Mouse (Mus musculus) thymus, adult 2 months (tissue): ENCODE measurements around the gene 4930415O20Rik. TPM values are rescaled to one million over a fixed set of nuclear protein-coding genes. Genes with fewer than 3 reads are reported as not detected.
A peak's percentile ranks its signal among the peaks of the same experiment; 100 is the strongest.

ENCODE experiments used
- DNase-seq: peaks from one replicate; pipeline ENCODE4 v3.0.0; 2021
- H3K27ac ChIP-seq: fragments of 200-500 bp; 2 replicates; pipeline ENCODE4 v1.5.1; 2012; ENCODE audit warnings: low read length, control low read depth; ENCODE audit not compliant: control insufficient read depth, insufficient read depth
- H3K27me3 ChIP-seq: fragments of 200-500 bp; 2 replicates; pipeline ENCODE4 v1.6.1; 2012; ENCODE audit warnings: mild to moderate bottlenecking, low read length, moderate library complexity, mixed read lengths; ENCODE audit not compliant: control insufficient read depth, insufficient read depth
- H3K36me3 ChIP-seq: fragments of 200-500 bp; 2 replicates; pipeline ENCODE4 v1.6.1; 2012; ENCODE audit warnings: mild to moderate bottlenecking, low read length, moderate library complexity; ENCODE audit not compliant: control insufficient read depth, insufficient read depth
- H3K4me1 ChIP-seq: fragments of 200-500 bp; replicated peaks from 2 replicates; pipeline ENCODE4 v1.6.1; 2012; ENCODE audit warnings: low read length; ENCODE audit not compliant: control insufficient read depth, insufficient read depth
- H3K4me3 ChIP-seq: fragments of 200-500 bp; 2 replicates; pipeline ENCODE4 v1.5.1; 2012; ENCODE audit warnings: mild to moderate bottlenecking, low read length, control low read depth, moderate library complexity; ENCODE audit not compliant: control insufficient read depth, insufficient read depth
- CTCF ChIP-seq: fragments of 200-500 bp; IDR thresholded peaks from 2 replicates; pipeline ENCODE4 v1.5.1; 2012; ENCODE audit warnings: mild to moderate bottlenecking, control low read depth, low read length, moderate library complexity, borderline replicate concordance; ENCODE audit not compliant: control insufficient read depth, poor library complexity, insufficient read depth; ENCODE audit errors: extremely low read depth
- POLR2A ChIP-seq: fragments of 200-500 bp; IDR thresholded peaks from 2 replicates; pipeline ENCODE4 v1.6.1; 2012; ENCODE audit warnings: mild to moderate bottlenecking, low read length, control low read depth, moderate library complexity; ENCODE audit not compliant: control insufficient read depth, poor library complexity, insufficient read depth; ENCODE audit errors: extremely low read depth
- WGBS: fragments of 180-500 bp; shearing (Covaris S2); methylation state at CpG from one replicate; pipeline ENCODE4 v1.1.7; 2018; 5-methylcytosine and 5-hydroxymethylcytosine counted together
- polyA plus RNA-seq: library from polyadenylated mRNA; depleted of rRNA; stranded (reverse); fragments of >200 nt; gene quantifications from 2 replicates; pipeline ENCODE4 v1.2.3, GENCODE M21; 2012

4930415O20Rik gene
- polyA plus RNA-seq, 1 experiment, result 0.31 TPM

DNA sequence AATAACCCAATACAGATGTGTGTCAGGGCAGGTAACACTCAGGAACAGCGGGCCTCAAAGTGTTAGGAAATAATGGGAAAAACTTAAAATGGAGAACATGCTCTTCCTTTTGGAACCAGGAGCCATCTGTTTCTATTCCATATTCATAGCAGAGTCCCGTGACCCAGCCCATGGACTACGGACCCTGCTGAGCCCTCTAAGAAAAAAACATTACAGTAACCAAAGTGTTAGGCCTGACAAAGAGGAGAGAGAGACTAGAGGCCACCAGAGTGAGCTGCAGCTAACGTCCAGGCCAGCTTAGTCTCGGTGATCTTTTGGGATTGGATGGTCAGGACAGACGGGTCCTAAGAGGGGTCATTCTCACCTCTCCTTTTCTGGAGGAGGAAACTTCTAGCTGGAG, 44.2 kb downstream of the 4930415O20Rik start:
- Histone ChIP-seq H3K36me3 (no peaks in the 10 kb centered on the region), H3K4me1 (peaks cover 10% of the 10 kb centered on the region), H3K4me3 (no peak overlapping the region), H3K27ac (no peak overlapping the region), H3K27me3 (no peaks in the 10 kb centered on the region)
- TF ChIP-seq POLR2A (no peak), CTCF (no peak)
- 94% methylated on average over 6 of the region's 6 CpGs for WGBS
- DNase-seq, result no peak

DNA sequence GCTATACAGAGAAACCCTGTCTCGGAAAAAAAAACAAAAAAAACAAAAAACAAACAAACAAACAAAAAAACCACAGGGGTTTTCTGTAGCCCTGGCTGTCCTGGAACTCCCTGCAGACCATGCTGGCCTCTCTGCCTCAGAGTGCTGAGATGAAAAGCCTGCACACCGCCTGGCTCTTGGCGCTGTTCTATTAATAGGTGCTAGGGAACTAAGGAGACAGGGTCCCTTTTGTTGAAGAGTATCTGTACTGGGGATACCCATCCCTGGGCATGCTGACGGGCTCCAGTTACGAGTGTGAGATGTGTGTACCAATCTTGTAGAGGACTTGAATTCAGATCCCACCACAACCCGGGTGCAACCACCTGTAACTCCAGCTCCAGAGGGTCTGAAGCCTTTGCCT, 44.9 kb downstream of the 4930415O20Rik start:
- Histone ChIP-seq H3K27ac (no peak overlapping the region), H3K27me3 (no peaks in the 10 kb centered on the region), H3K36me3 (no peaks in the 10 kb centered on the region), H3K4me3 (no peak overlapping the region), H3K4me1 (peaks cover 9% of the 10 kb centered on the region)
- TF ChIP-seq POLR2A (no peak), CTCF (no peak)
- no peak for DNase-seq
- WGBS, result 89% methylated on average over 6 of the region's 6 CpGs

DNA sequence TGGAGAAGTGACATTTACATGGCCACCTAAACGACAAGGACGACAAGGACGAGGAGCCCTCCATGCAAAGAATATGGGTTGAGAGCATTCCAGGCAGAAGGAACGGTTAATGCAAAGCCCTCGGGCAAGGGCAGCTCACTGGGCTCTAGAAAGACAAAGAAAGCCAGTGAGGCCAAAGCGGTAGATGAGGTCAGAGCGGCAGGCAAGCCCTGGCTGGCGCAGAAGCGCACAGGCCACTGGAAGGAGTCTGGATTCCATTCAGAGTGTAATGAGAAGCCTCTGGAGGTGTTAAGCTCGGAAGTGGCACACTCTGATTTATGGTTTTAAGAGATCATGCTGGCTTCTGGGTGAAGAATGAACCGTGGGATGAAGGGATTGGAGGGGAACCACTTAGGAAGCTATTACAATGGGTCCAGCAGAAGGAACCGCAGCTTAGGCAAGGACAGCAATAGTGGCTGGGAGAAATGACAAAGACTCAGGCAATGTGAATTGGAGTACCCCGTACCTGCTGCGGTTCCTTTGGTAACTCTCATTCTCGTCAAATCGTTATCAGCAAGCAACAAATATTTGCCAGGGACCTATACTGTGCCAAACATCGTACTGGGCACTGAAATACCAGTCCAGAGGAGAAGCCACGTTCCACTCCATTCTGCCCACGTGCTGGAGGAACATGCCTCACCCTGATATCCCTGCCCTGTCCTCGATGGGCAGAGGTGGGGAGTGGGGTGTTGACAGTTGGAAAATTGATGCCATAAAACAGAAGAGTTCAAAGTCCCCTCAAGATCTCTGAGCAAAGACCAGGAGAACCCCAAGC, 45.8 kb downstream of the 4930415O20Rik start:
- no peak overlapping the region for H3K27ac ChIP-seq
- H3K4me3 ChIP-seq, result no peak overlapping the region
- H3K36me3 ChIP-seq, result no peaks in the 10 kb centered on the region

DNA sequence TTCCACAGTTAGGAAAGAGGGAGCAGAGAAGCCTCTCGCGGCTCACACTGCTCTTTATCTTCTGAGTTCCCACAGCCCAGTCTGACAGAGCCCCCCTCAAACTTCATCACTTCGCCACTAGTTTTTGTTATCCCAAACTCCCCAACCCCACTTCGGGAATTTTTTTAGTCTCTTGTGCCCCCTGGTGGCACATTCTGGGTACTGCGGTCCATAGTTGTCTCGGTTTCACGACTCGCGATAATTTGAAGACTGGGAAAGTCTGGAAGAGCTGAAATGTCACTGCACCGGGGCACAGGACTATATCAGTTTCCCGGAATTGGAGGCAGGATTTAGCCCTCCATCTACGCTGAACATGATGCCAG, 46.4 kb downstream of the 4930415O20Rik start:
- Histone ChIP-seq H3K36me3 (no peaks in the 10 kb centered on the region), H3K4me3 (no peak overlapping the region), H3K27ac (no peak overlapping the region), H3K27me3 (no peaks in the 10 kb centered on the region), H3K4me1 (peaks cover 16% of the 10 kb centered on the region)
- DNase-seq, result peak; percentile 81
- no peak for TF ChIP-seq POLR2A
- peak; percentile 33; the same call in 1 of the 2 replicates for TF ChIP-seq CTCF
- whole genome bisulfite sequencing, result 2% methylated on average over 12 of the region's 12 CpGs

More for the DNA sequence above, 45.8 kb downstream of the 4930415O20Rik start:
- H3K27me3 ChIP-seq, result no peaks in the 10 kb centered on the region
- no peak for TF ChIP-seq CTCF
- no peak for TF ChIP-seq POLR2A
- no peak for DNase-seq
- H3K4me1 ChIP-seq, result peaks cover 12% of the 10 kb centered on the region
- 73% methylated on average over 20 of the region's 20 CpGs for WGBS

DNA sequence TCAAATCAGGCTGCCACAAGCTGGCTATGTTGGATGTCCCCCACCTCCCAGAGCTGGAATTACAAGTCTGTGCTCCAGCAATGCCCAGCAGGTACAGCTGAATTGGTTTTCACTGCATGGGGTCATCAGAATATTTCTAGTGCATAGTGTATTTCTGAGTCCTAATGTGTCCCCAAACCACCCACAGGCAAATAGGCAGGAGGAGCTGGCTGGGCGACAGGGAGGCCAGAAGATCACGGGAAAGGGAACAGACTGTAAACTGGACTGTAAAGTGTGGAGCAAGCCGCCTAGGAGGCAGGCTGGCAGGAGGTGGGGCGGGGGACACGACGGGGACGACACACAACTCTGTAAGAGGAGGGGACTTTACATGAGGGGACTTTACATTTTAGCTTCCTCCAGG, 51.4 kb downstream of the 4930415O20Rik start:
- Histone ChIP-seq H3K27me3 (no peaks in the 10 kb centered on the region; the same call in 1 of the 2 replicates), H3K27ac (peak overlapping the region; percentile 95), H3K4me1 (peaks cover 26% of the 10 kb centered on the region), H3K36me3 (no peaks in the 10 kb centered on the region), H3K4me3 (no peak overlapping the region)
- 32% methylated on average over 7 of the region's 7 CpGs for WGBS
- no peak for DNase-seq
- no peak for TF ChIP-seq CTCF
- no peak for TF ChIP-seq POLR2A

DNA sequence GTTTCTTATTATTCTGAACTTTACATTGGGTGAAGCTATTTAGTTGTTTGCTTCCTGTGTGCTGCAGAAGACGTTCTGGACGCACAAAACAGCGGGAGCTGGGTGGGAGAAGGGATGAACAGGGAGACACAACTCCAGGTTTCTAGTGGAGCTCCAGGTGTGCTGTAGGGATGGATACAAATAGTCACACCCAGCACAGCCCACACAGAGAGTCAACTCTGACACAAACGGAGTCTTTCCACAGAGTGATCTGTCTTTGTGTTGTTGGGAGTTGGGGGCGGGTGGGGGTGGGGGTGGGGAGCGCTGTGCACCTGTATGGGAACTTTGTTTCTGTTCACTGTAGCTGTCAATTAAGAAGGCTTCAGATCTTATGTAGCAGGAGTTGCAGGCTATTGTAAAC, 51.9 kb downstream of the 4930415O20Rik start:
- no peaks in the 10 kb centered on the region; the same call in 1 of the 2 replicates for H3K27me3 ChIP-seq
- TF ChIP-seq CTCF (no peak), POLR2A (no peak)
- peaks cover 26% of the 10 kb centered on the region for H3K4me1 ChIP-seq
- no peaks in the 10 kb centered on the region for H3K36me3 ChIP-seq
- WGBS, result 32% methylated on average over 6 of the region's 6 CpGs
- DNase-seq, result no peak
- H3K27ac ChIP-seq, result peak overlapping the region; percentile 95
- no peak overlapping the region for H3K4me3 ChIP-seq
